Mouse (Mus musculus): ENCODE results near the gene Bdkrb2.

Gene Bdkrb2

GRCm38 (mm10) chr12:105584851-105585250 is 21.8 kb downstream of the Bdkrb2 start:
- DNase-seq (ENCODE audit: extremely low read depth, low read depth, low spot score): no peak

- no peak for DNase-seq (ENCODE audit: extremely low read depth, low read depth, low spot score)
Observed at GRCm38 (mm10) chr12:105587526-105587925, 24.5 kb downstream of the Bdkrb2 start.

GRCm38 (mm10) chr12:105590786-105591185 is 27.8 kb downstream of the Bdkrb2 start:
- DNase-seq (ENCODE audit: extremely low read depth, low read depth, low spot score): no peak

GRCm38 (mm10) chr12:105592361-105592761 is 29.3 kb downstream of the Bdkrb2 start:
- no peak for DNase-seq (ENCODE audit: extremely low read depth, low read depth, low spot score)

- no peak for DNase-seq (ENCODE audit: extremely low read depth, low read depth, low spot score)
Observed at GRCm38 (mm10) chr12:105593471-105593870, 30.4 kb downstream of the Bdkrb2 start.

- no peak for DNase-seq (ENCODE audit: extremely low read depth, low read depth, low spot score)
Observed at GRCm38 (mm10) chr12:105597135-105597534, 34.1 kb downstream of the Bdkrb2 start.

GRCm38 (mm10) chr12:105598503-105598902 is 35.5 kb downstream of the Bdkrb2 start:
- no peak for DNase-seq (ENCODE audit: extremely low read depth, low read depth, low spot score)

GRCm38 (mm10) chr12:105599098-105599497 is 36.1 kb downstream of the Bdkrb2 start:
- DNase-seq (ENCODE audit: extremely low read depth, low read depth, low spot score): no peak

- DNase-seq (ENCODE audit: extremely low read depth, low read depth, low spot score): no peak
Observed at GRCm38 (mm10) chr12:105601586-105601985, 38.6 kb downstream of the Bdkrb2 start.

- no peak for DNase-seq (ENCODE audit: extremely low read depth, low read depth, low spot score)
Observed at GRCm38 (mm10) chr12:105602581-105603210, 39.7 kb downstream of the Bdkrb2 start, which contains the start of gene Bdkrb1. Bdkrb1 (plus strand) TSS chr12:105603085.

- DNase-seq (ENCODE audit: extremely low read depth, low read depth, low spot score): no peak
Observed at GRCm38 (mm10) chr12:105603904-105604303, 40.9 kb downstream of the Bdkrb2 start.

GRCm38 (mm10) chr12:105605212-105605611 is 42.2 kb downstream of the Bdkrb2 start:
- no peak for DNase-seq (ENCODE audit: extremely low read depth, low read depth, low spot score)

- DNase-seq (ENCODE audit: extremely low read depth, low read depth, low spot score): no peak
Observed at GRCm38 (mm10) chr12:105606881-105607280, 43.9 kb downstream of the Bdkrb2 start.

- no peak for DNase-seq (ENCODE audit: extremely low read depth, low read depth, low spot score)
Observed at GRCm38 (mm10) chr12:105611045-105611444, 48.0 kb downstream of the Bdkrb2 start.

- no peak for DNase-seq (ENCODE audit: extremely low read depth, low read depth, low spot score)
Observed at GRCm38 (mm10) chr12:105611748-105612147, 48.7 kb downstream of the Bdkrb2 start.

GRCm38 (mm10) chr12:105613559-105613958 is 50.5 kb downstream of the Bdkrb2 start:
- no peak for DNase-seq (ENCODE audit: extremely low read depth, low read depth, low spot score)

GRCm38 (mm10) chr12:105622048-105622447 is 59.0 kb downstream of the Bdkrb2 start:
- DNase-seq (ENCODE audit: extremely low read depth, low read depth, low spot score): no peak

- DNase-seq (ENCODE audit: extremely low read depth, low read depth, low spot score): no peak
Observed at GRCm38 (mm10) chr12:105622981-105623539, 60.0 kb downstream of the Bdkrb2 start.

- no peak for DNase-seq (ENCODE audit: extremely low read depth, low read depth, low spot score)
Observed at GRCm38 (mm10) chr12:105625798-105626197, 62.8 kb downstream of the Bdkrb2 start.

GRCm38 (mm10) chr12:105634374-105635067 is 71.5 kb downstream of the Bdkrb2 start:
- no peak for DNase-seq (ENCODE audit: extremely low read depth, low read depth, low spot score)

GRCm38 (mm10) chr12:105636551-105636950 is 73.5 kb downstream of the Bdkrb2 start:
- no peak for DNase-seq (ENCODE audit: extremely low read depth, low read depth, low spot score)

- DNase-seq (ENCODE audit: extremely low read depth, low read depth, low spot score): no peak
Observed at GRCm38 (mm10) chr12:105637554-105637953, 74.5 kb downstream of the Bdkrb2 start.
